In the genomic region with DNA sequence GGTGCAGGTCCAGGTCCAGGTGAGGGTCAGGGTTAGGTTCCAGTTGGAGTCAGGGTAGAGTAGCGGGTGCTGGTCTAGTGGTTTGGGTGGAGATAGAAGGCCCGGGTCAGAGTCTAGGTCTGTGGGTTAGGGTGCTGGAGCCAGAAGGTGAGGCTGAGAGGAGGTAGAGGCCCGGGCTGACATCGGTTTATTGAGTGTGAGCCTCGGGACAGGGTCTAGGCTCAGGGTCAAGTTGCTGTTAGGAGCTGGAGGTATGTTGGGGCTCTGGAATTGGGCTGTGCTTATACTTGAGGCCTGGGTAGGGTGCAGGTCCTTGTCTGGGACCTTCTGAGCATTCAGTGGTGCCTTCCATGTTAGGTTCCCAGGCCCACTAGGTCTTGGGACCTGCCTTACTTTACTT, we compare ENCODE assay signal across 9 mouse cellular contexts. TPM values are rescaled to one million over a fixed set of nuclear protein-coding genes. Genes with fewer than 3 reads are reported as not detected.
A peak's percentile ranks its signal among the peaks of the same experiment; 100 is the strongest.
DNase-seq lines count a peak whose midpoint lies in the region; ATAC-seq and TF ChIP-seq lines count a peak whose summit lies in the region.
"Had no signal": no experiment of that assay in that cellular context is flagged by ENCODE, and none has a peak within 500 bp of the region (broad histone marks: within the 10 kb centered on the region; RNA-seq: fewer than 3 reads in every experiment).

No protein-coding gene starts in this region.

- no peaks in the 10 kb centered on the region for H3K27me3 ChIP-seq in cerebellum, adult 2 months (ENCODE audit: control insufficient read depth, insufficient read depth, low read length)
- no peaks in the 10 kb centered on the region for H3K27me3 ChIP-seq in liver, embryonic 11.5 days (replicated peaks; ENCODE audit: control insufficient read depth, insufficient read depth, low read length)

- peak overlapping the region; percentile 85 for H3K4me3 ChIP-seq in cerebellum, adult 2 months (replicated peaks; ENCODE audit: insufficient read depth, low read depth, low read length)
- peak overlapping the region; percentile 90 for H3K4me3 ChIP-seq in liver, embryonic 11.5 days (ENCODE audit: low read depth, low read length)

- peak in 1 of 2 experiments; percentile 7 for DNase-seq in cerebellum, adult 2 months
- no peak for DNase-seq in cerebellum, adult 18-20 months
- peak; percentile 7 for DNase-seq in thymus, postnatal 14 days
- no peak for DNase-seq in thymus, postnatal 36 days
- DNase-seq in liver, embryonic 11.5 days (ENCODE audit: low spot score), result no peak
- DNase-seq in left cerebral cortex, postnatal 36 days (ENCODE audit: low spot score in 2 of 2), result no peak
- no peak for DNase-seq in gastrocnemius, postnatal 36 days
- DNase-seq in embryo, embryonic 10.5 days (ENCODE audit: low spot score), result no peak
- DNase-seq: right cerebral cortex, adult 18-20 months had no signal

- TF ChIP-seq CTCF in cerebellum, adult 2 months (IDR thresholded peaks at IDR 0.05; ENCODE audit: borderline replicate concordance, insufficient read depth, low read depth, low read length), result no peak

- WGBS in cerebellum, adult 2 months, result 47% methylated on average over 5 of the region's 5 CpGs
- WGBS in liver, embryonic 11.5 days, result 46% methylated on average over 5 of the region's 5 CpGs

- H3K27ac ChIP-seq in cerebellum, adult 2 months (ENCODE audit: insufficient read depth, low read length), result no peak overlapping the region
- H3K27ac ChIP-seq in liver, embryonic 11.5 days (ENCODE audit: low read depth, low read length), result no peak overlapping the region

- intact Hi-C loops in left cerebral cortex, postnatal 36 days (cut with DNase I), result loop anchor here (10.0 kb wide), 1 partner anchor 311 kb away; no protein-coding TSS in a partner anchor
- intact Hi-C loops in gastrocnemius, postnatal 36 days (cut with DNase I), result no loop called here

- H3K4me1 ChIP-seq in cerebellum, adult 2 months (ENCODE audit: control insufficient read depth, insufficient read depth, low read length), result peaks cover 13% of the 10 kb centered on the region
- H3K4me1 ChIP-seq in liver, embryonic 11.5 days (replicated peaks; ENCODE audit: control insufficient read depth, insufficient read depth, low read length), result peaks cover 10% of the 10 kb centered on the region

- peaks cover 3% of the 10 kb centered on the region; the same call in 1 of the 2 replicates for H3K36me3 ChIP-seq in liver, embryonic 11.5 days (ENCODE audit: control insufficient read depth, insufficient read depth, low read length)

- peak overlapping the region; percentile 76 for H3K9ac ChIP-seq in liver, embryonic 11.5 days (ENCODE audit: low read depth, low read length)

- no peak for ATAC-seq in liver, embryonic 11.5 days (replicated peaks; ENCODE audit: low FRiP score)

- H3K4me2 ChIP-seq in liver, embryonic 11.5 days, result peak overlapping the region; percentile 94

- TF ChIP-seq POLR2A in cerebellum, adult 2 months (IDR thresholded peaks at IDR 0.05; ENCODE audit: borderline replicate concordance, insufficient read depth, low read length), result no peak

- no peaks in the 10 kb centered on the region for H3K9me3 ChIP-seq in liver, embryonic 11.5 days (ENCODE audit: control insufficient read depth, low read length)

RNA-seq across cellular contexts. Expression of gene Traf3ip1, which starts 0.9 kb away (rescaled TPM):
- 17.6 and 20.0 TPM in 2 replicates for polyA plus RNA-seq in cerebellum, adult 2 months (2012; rRNA removed)
- polyA plus RNA-seq in liver, embryonic 11.5 days (2014; fragmentation: Nextera tagmentation; extraction: Ambion mirVana), result 4.4 TPM in 2 replicates
- total RNA-seq in left cerebral cortex, postnatal 36 days (2021), result 10 to 100 TPM; 14.0 to 16.1 TPM
- 1 to 10 TPM; 2.7 to 3.4 TPM for total RNA-seq in gastrocnemius, postnatal 36 days (2021)

RNA-seq across cellular contexts. Expression of gene Per2, which starts 36.2 kb away (rescaled TPM):
- 15.4 and 18.1 TPM in 2 replicates for polyA plus RNA-seq in cerebellum, adult 2 months (2012; rRNA removed)
- polyA plus RNA-seq in liver, embryonic 11.5 days (2014; fragmentation: Nextera tagmentation; extraction: Ambion mirVana), result 4.5 and 6.8 TPM in 2 replicates
- total RNA-seq in left cerebral cortex, postnatal 36 days (2021), result 10 to 100 TPM; 28.9 to 37.8 TPM
- total RNA-seq in gastrocnemius, postnatal 36 days (2021), result 1 to 10 TPM; 6.7 to 9.9 TPM

RNA-seq across cellular contexts. Expression of gene Asb1, which starts 45.0 kb away (rescaled TPM):
- 17.2 and 20.1 TPM in 2 replicates for polyA plus RNA-seq in cerebellum, adult 2 months (2012; rRNA removed)
- polyA plus RNA-seq in liver, embryonic 11.5 days (2014; fragmentation: Nextera tagmentation; extraction: Ambion mirVana), result 12.2 and 13.4 TPM in 2 replicates
- total RNA-seq in left cerebral cortex, postnatal 36 days (2021), result 10 to 100 TPM; 35.3 to 42.9 TPM
- 10 to 100 TPM; 11.9 to 12.7 TPM for total RNA-seq in gastrocnemius, postnatal 36 days (2021)
